Comparison of ENCODE assay signal across 8 mouse cellular contexts in genomic region chr19:36347831-36348160, GRCm38 (mm10). TPM values are rescaled to one million over a fixed set of nuclear protein-coding genes. Genes with fewer than 3 reads are reported as not detected.
DNase-seq lines count a peak whose midpoint lies in the region; ATAC-seq lines count a peak whose summit lies in the region.

No protein-coding gene starts in this region.

- no peaks in the 10 kb centered on the region for H3K9me3 ChIP-seq in kidney, embryonic 14.5 days (ENCODE audit: control insufficient read depth, low read length)
- no peaks in the 10 kb centered on the region for H3K9me3 ChIP-seq in hindbrain, embryonic 11.5 days (ENCODE audit: control insufficient read depth, low read length)
- H3K9me3 ChIP-seq in midbrain, embryonic 12.5 days: no peaks in the 10 kb centered on the region

- intact Hi-C loops in left cerebral cortex, postnatal 36 days (cut with DNase I): loop anchor here (5.0 kb wide), 1 partner anchor 60 kb away; no protein-coding TSS in a partner anchor

- H3K9ac ChIP-seq in kidney, embryonic 14.5 days (ENCODE audit: low read depth, low read length): peak overlapping the region; percentile 53
- 0 out of 2 replicates have a peak overlapping the region, but pooled peaks have one; percentile 7 for H3K9ac ChIP-seq in hindbrain, embryonic 11.5 days (ENCODE audit: low read depth, low read length)
- peak overlapping the region; percentile 55 for H3K9ac ChIP-seq in midbrain, embryonic 12.5 days (replicated peaks)

- no peaks in the 10 kb centered on the region for H3K4me1 ChIP-seq in kidney, embryonic 14.5 days (ENCODE audit: control insufficient read depth, insufficient read depth, low read length)
- H3K4me1 ChIP-seq in brown adipose tissue, adult 24 weeks (ENCODE audit: control insufficient read depth, insufficient read depth, insufficient read length, low read length): no peaks in the 10 kb centered on the region
- H3K4me1 ChIP-seq in hindbrain, embryonic 11.5 days (replicated peaks; ENCODE audit: control insufficient read depth, insufficient read depth, low read length): no peaks in the 10 kb centered on the region
- H3K4me1 ChIP-seq in midbrain, embryonic 12.5 days: peaks cover 10% of the 10 kb centered on the region

- WGBS in kidney, embryonic 14.5 days: 0% methylated on average over 11 of the region's 11 CpGs
- WGBS in hindbrain, embryonic 11.5 days: under 1% methylated on average over 10 of the region's 11 CpGs
- WGBS in midbrain, embryonic 12.5 days: under 1% methylated on average over 11 of the region's 11 CpGs

- DNase-seq in kidney, postnatal 25 days: no peak
- DNase-seq in hindbrain, embryonic 11.5 days (ENCODE audit: low spot score): no peak
- no peak for DNase-seq in layer of hippocampus, postnatal 36 days
- DNase-seq in left cerebral cortex, postnatal 36 days (ENCODE audit: low spot score in 2 of 2): no peak
- no peak for DNase-seq in kidney, postnatal 36 days

- H3K27me3 ChIP-seq in kidney, embryonic 14.5 days (ENCODE audit: control insufficient read depth, insufficient read depth, low read length): peaks cover 52% of the 10 kb centered on the region
- peaks cover 30% of the 10 kb centered on the region for H3K27me3 ChIP-seq in hindbrain, embryonic 11.5 days (ENCODE audit: control insufficient read depth, insufficient read depth, low read length)
- peaks cover 53% of the 10 kb centered on the region for H3K27me3 ChIP-seq in midbrain, embryonic 12.5 days

- no peaks in the 10 kb centered on the region for H3K36me3 ChIP-seq in kidney, embryonic 14.5 days (ENCODE audit: control insufficient read depth, insufficient read depth, low read length)
- no peaks in the 10 kb centered on the region for H3K36me3 ChIP-seq in hindbrain, embryonic 11.5 days (ENCODE audit: control insufficient read depth, insufficient read depth, low read length)
- no peaks in the 10 kb centered on the region for H3K36me3 ChIP-seq in midbrain, embryonic 12.5 days

- no peak overlapping the region for H3K27ac ChIP-seq in kidney, embryonic 14.5 days (ENCODE audit: low read depth, low read length)
- no peak overlapping the region for H3K27ac ChIP-seq in brown adipose tissue, adult 24 weeks (replicated peaks; ENCODE audit: low read depth, low read length)
- H3K27ac ChIP-seq in hindbrain, embryonic 11.5 days (ENCODE audit: low read depth, low read length): no peak overlapping the region
- H3K27ac ChIP-seq in midbrain, embryonic 12.5 days (replicated peaks): no peak overlapping the region

- ATAC-seq in kidney, embryonic 14.5 days (ENCODE audit: low FRiP score, low TSS enrichment): no peak; the same call in 1 of the 2 replicates
- no peak; the same call in 1 of the 2 replicates for ATAC-seq in hindbrain, embryonic 11.5 days (ENCODE audit: low FRiP score)
- ATAC-seq in midbrain, embryonic 12.5 days (ENCODE audit: low FRiP score, low read depth): no peak

- H3K4me3 ChIP-seq in kidney, embryonic 14.5 days (ENCODE audit: low read length): peak overlapping the region; percentile 73
- peak overlapping the region; percentile 85 for H3K4me3 ChIP-seq in brown adipose tissue, adult 24 weeks (ENCODE audit: insufficient read depth, low read depth, low read length)
- H3K4me3 ChIP-seq in hindbrain, embryonic 11.5 days (ENCODE audit: low read depth, low read length): peak overlapping the region; percentile 65
- H3K4me3 ChIP-seq in midbrain, embryonic 12.5 days: peak overlapping the region; percentile 84

- peak overlapping the region; percentile 100 for H3K4me2 ChIP-seq in kidney, embryonic 14.5 days (replicated peaks; ENCODE audit: low read depth, low read length)
- H3K4me2 ChIP-seq in hindbrain, embryonic 11.5 days (replicated peaks; ENCODE audit: low read depth, low read length): peak overlapping the region; percentile 100
- peak overlapping the region; percentile 100 for H3K4me2 ChIP-seq in midbrain, embryonic 12.5 days (replicated peaks)

RNA-seq across cellular contexts. Expression of gene Pcgf5, which starts 0.3 kb away (rescaled TPM):
- polyA plus RNA-seq in kidney, embryonic 14.5 days (2014; fragmentation: Nextera tagmentation; extraction: Ambion mirVana): 5.8 and 6.8 TPM in 2 replicates
- 19.0 and 29.5 TPM in 2 replicates for polyA plus RNA-seq in brown adipose tissue, adult 24 weeks (2012; ENCODE audit: insufficient read depth, insufficient read length, missing spikeins)
- polyA plus RNA-seq in hindbrain, embryonic 11.5 days (2014; fragmentation: Nextera tagmentation; extraction: Ambion mirVana): 10.6 and 11.0 TPM in 2 replicates
- 10.3 and 11.9 TPM in 2 replicates for polyA plus RNA-seq in midbrain, embryonic 12.5 days (2016; fragmentation: Nextera tagmentation; extraction: Ambion mirVana)
- total RNA-seq in layer of hippocampus, postnatal 36 days (2021): 10 to 100 TPM; 19.2 to 19.7 TPM
- total RNA-seq in left cerebral cortex, postnatal 36 days (2021): 10 to 100 TPM; 20.9 to 25.9 TPM
